Mouse (Mus musculus): Measurements from ENCODE around the gene Tbk1. TPM values are rescaled to one million over a fixed set of nuclear protein-coding genes. Genes with fewer than 3 reads are reported as not detected.

Tbk1 gene
- polyA plus RNA-seq, 1 experiment from 2014 or later = 31.4 TPM

DNA sequence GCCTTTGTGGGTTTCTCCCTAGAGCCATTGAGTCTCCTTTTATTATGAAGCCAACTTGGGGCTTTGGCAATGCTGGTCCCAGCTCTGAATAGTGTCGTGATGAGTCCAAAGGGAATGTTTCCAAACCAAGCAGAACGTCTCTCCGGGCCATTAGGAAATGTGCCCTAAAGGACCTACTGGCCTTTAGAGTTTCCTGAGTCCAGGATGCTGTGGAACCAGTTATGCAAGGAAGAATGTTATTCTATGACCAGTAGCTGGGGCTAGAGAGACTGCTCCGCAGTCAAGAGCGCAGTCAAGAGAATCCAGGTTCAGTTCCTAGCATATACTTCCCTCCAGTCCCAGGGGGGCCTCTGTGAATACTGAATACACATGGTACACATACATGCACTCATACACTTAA, 86.6 kb downstream of the Tbk1 start:
- Histone ChIP-seq H3K36me3 (no peaks in the 10 kb centered on the region), H3K4me1 (peaks cover 20% of the 10 kb centered on the region), H3K9me3 (no peaks in the 10 kb centered on the region), H3K4me3 (no peak overlapping the region), H3K27ac (no peak overlapping the region), H3K27me3 (ENCODE audit: insufficient read depth, poor library complexity, severe bottlenecking) (no peaks in the 10 kb centered on the region)
- DNase-seq (ENCODE audit: low spot score) = no peak
- WGBS = 66% methylated on average over 5 of the region's 5 CpGs

DNA sequence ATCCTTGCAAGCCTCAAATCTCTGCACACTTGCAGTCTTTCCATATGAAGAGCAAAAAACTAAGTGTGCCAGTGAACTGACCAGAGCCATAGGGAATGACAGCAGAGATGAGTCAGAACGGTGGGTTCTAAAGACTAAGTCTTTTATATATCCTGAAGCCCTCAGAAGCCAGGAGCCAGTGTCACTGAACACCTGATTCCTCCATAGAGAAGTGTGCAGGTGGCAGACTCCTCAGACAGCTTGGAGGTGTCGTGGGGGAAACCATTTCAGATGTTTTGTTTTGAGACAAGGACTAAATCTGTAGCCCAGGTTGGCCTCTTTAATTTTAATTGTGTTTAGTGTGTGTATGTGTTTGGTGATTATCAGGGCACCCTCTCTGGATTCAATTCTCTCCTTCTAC, 87.5 kb downstream of the Tbk1 start:
- Histone ChIP-seq H3K36me3 (no peaks in the 10 kb centered on the region), H3K4me3 (no peak overlapping the region), H3K9me3 (no peaks in the 10 kb centered on the region), H3K27me3 (ENCODE audit: insufficient read depth, poor library complexity, severe bottlenecking) (no peaks in the 10 kb centered on the region), H3K4me1 (peaks cover 16% of the 10 kb centered on the region), H3K27ac (no peak overlapping the region)
- 59% methylated on average over 2 of the region's 2 CpGs for WGBS
- no peak for DNase-seq (ENCODE audit: low spot score)

DNA sequence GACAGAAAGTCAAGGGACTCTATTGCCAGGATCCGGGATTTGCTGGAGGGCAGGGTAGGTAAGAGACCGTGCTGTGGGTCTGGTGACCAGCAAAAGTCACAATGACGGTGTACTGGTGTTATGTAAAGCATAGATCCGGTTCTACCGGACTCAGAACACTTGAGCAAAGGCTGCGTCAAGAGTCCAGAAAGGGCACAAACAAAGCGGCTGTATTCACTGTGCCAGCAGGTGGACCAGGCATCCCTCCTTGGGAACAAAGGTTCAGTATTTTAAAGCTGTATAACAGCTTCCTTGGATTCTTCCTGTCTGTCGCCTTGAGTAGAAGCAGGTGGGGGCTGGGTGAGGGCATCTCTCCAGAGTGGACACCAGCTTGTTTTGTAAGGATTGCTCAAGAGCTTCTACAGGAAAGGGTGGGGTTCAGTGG, 88.1 kb downstream of the Tbk1 start:
- no peak for DNase-seq (ENCODE audit: low spot score)
- WGBS = 61% methylated on average over 8 of the region's 8 CpGs

DNA sequence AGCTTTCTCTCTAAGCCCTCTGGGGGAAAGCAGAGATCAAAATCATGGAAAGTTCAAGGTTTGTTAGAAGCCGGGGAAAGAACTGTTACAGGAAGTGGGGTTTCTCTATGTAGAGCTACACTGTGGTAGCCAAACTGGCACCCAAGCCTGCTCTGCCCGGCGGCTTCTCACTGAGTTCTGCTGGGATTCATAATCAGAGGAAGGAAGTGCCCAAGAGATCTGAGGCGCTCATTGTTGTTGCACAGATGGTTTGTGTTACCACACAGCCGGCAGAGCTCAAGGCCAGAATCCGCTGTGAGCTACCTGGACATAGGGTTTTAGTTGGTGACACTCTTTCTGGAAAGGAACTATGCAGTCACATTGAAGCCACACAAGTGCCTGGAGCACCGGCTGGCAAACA, 88.6 kb downstream of the Tbk1 start:
- Histone ChIP-seq H3K27me3 (ENCODE audit: insufficient read depth, poor library complexity, severe bottlenecking) (no peaks in the 10 kb centered on the region), H3K36me3 (no peaks in the 10 kb centered on the region), H3K27ac (peak overlapping the region; percentile 68), H3K4me1 (peaks cover 16% of the 10 kb centered on the region), H3K9me3 (no peaks in the 10 kb centered on the region), H3K4me3 (no peak overlapping the region)
- WGBS = 62% methylated on average over 7 of the region's 7 CpGs
- no peak for DNase-seq (ENCODE audit: low spot score)

More for the DNA sequence above, 88.1 kb downstream of the Tbk1 start:
- H3K4me3 ChIP-seq = no peak overlapping the region
- no peaks in the 10 kb centered on the region for H3K9me3 ChIP-seq
- H3K36me3 ChIP-seq = no peaks in the 10 kb centered on the region
- peaks cover 16% of the 10 kb centered on the region for H3K4me1 ChIP-seq
- peak overlapping the region; percentile 68 for H3K27ac ChIP-seq
- no peaks in the 10 kb centered on the region for H3K27me3 ChIP-seq (ENCODE audit: insufficient read depth, poor library complexity, severe bottlenecking)

DNA sequence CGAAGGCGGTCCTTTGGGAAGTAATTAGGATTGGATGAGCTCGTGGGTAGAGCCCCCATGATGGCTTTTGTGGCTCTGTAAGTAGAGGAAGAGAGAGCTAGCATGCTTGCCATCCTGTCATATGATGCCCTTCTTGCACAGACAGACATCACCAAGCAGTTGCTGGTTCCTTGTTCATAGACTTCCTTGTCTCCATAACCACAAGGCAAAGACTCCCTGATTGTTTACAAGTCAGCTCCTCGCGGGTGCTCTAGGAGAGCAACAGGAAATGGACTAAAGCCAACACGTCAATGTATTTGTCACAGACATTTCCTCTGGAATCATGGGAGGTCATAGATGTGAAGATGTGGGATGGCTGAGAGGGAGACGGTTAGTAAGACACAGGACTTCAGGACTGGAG, 90.0 kb downstream of the Tbk1 start:
- 72% methylated on average over 7 of the region's 7 CpGs for WGBS
- no peak for DNase-seq (ENCODE audit: low spot score)
- no peaks in the 10 kb centered on the region for H3K36me3 ChIP-seq
- no peaks in the 10 kb centered on the region for H3K9me3 ChIP-seq
- no peak overlapping the region for H3K27ac ChIP-seq
- peaks cover 16% of the 10 kb centered on the region for H3K4me1 ChIP-seq
- H3K27me3 ChIP-seq (ENCODE audit: insufficient read depth, poor library complexity, severe bottlenecking) = no peaks in the 10 kb centered on the region
- H3K4me3 ChIP-seq = no peak overlapping the region

Small RNAs within 50 kb of the gene (microRNA-seq; reads per million reads assigned to microRNA genes)
- not detected for gene Gm24330

Other genes starting within 250 kb of the Tbk1 start
- gene Tbc1d30, start 235.5 kb downstream of the Tbk1 start, polyA plus RNA-seq (2016; fragmentation: Nextera tagmentation; extraction: Ambion mirVana) = 1.3 and 1.9 TPM in 2 replicates
- 31.4 and 33.6 TPM in 2 replicates for gene Gns, start 221.7 kb downstream of the Tbk1 start, polyA plus RNA-seq (2016; fragmentation: Nextera tagmentation; extraction: Ambion mirVana)
- 19.6 and 21.1 TPM in 2 replicates for gene Rassf3, start 110.4 kb downstream of the Tbk1 start, polyA plus RNA-seq (2016; fragmentation: Nextera tagmentation; extraction: Ambion mirVana)
- gene Xpot, start 39.5 kb upstream of the Tbk1 start, polyA plus RNA-seq (2016; fragmentation: Nextera tagmentation; extraction: Ambion mirVana) = 44.8 and 48.8 TPM in 2 replicates
- 0.11 TPM in 1 of 2 replicates, not detected in the other for gene D930020B18Rik, start 54.8 kb upstream of the Tbk1 start, polyA plus RNA-seq (2016; fragmentation: Nextera tagmentation; extraction: Ambion mirVana)
- gene BC048403, start 153.2 kb upstream of the Tbk1 start, polyA plus RNA-seq (2016; fragmentation: Nextera tagmentation; extraction: Ambion mirVana) = 3.1 and 3.9 TPM in 2 replicates

Measured in heart, embryonic 10.5 days (tissue).